Mouse (Mus musculus): ENCODE data around the gene Fam155a. TPM values are rescaled to one million over a fixed set of nuclear protein-coding genes. Genes with fewer than 3 reads are reported as not detected.
"Not testable (repeated sequence)": the region's sequence is repeated elsewhere in the genome, so short reads cannot be mapped to it uniquely, and the experiment has no call there.

Gene Fam155a
- polyA plus RNA-seq, 1 experiment from 2014 or later = 0.96 TPM

DNA sequence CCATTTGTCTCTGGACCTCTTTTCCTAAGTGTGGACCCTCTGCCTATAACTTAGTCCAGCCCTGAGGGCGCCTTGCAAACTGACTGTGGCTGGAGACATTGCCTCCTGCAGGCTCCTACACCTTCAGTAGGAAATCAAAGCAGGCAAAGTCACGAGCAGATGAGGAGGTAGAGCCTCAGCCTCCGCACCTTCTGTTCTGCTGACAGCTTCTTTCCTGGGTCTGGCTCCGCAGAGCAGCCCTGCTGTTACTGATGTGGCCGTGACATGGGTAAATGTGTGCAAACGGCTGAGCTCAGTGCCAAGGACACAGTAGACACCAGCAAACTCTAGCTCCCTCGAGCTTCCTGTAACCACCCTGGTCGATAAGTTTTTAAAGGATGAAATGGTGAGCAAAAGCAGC lies 63.5 kb downstream of the Fam155a start:
- H3K4me2 ChIP-seq (replicated peaks; ENCODE audit: low read depth) = no peak overlapping the region
- H3K4me1 ChIP-seq (replicated peaks; ENCODE audit: control insufficient read depth, insufficient read depth, low read length) = no peaks in the 10 kb centered on the region
- TF ChIP-seq CTCF (IDR thresholded peaks at IDR 0.05; ENCODE audit: low read depth) = no peak
- H3K27ac ChIP-seq (ENCODE audit: low read depth, low read length) = no peak overlapping the region
- H3K9ac ChIP-seq (ENCODE audit: low read depth, low read length) = no peak overlapping the region
- no peaks in the 10 kb centered on the region for H3K36me3 ChIP-seq (ENCODE audit: control insufficient read depth, insufficient read depth)
- no peaks in the 10 kb centered on the region for H3K9me3 ChIP-seq (ENCODE audit: control insufficient read depth)
- no peak for ATAC-seq
- H3K27me3 ChIP-seq (replicated peaks; ENCODE audit: control insufficient read depth, insufficient read depth, low read length) = no peaks in the 10 kb centered on the region
- WGBS = 69% methylated on average over 8 of the region's 8 CpGs
- H3K4me3 ChIP-seq (ENCODE audit: low read depth, low read length) = no peak overlapping the region

- WGBS = 83% methylated on average over 2 of the region's 2 CpGs
- H3K9me3 ChIP-seq (ENCODE audit: control insufficient read depth) = no peaks in the 10 kb centered on the region
These were observed 76.2 kb downstream of the Fam155a start for GRCm38 (mm10) chr8:9694794-9695193.

GRCm38 (mm10) chr8:9692370-9692769 lies 78.6 kb downstream of the Fam155a start:
- H3K27me3 ChIP-seq (replicated peaks; ENCODE audit: control insufficient read depth, insufficient read depth, low read length) = no peaks in the 10 kb centered on the region
- TF ChIP-seq CTCF (IDR thresholded peaks at IDR 0.05; ENCODE audit: low read depth) = no peak
- no peak overlapping the region for H3K4me2 ChIP-seq (replicated peaks; ENCODE audit: low read depth)
- no peak for ATAC-seq
- H3K27ac ChIP-seq (ENCODE audit: low read depth, low read length) = no peak overlapping the region
- H3K9me3 ChIP-seq (ENCODE audit: control insufficient read depth) = no peaks in the 10 kb centered on the region
- no peaks in the 10 kb centered on the region for H3K4me1 ChIP-seq (replicated peaks; ENCODE audit: control insufficient read depth, insufficient read depth, low read length)
- no peak overlapping the region for H3K9ac ChIP-seq (ENCODE audit: low read depth, low read length)
- WGBS = 36% methylated on average over 5 of the region's 5 CpGs
- no peaks in the 10 kb centered on the region for H3K36me3 ChIP-seq (ENCODE audit: control insufficient read depth, insufficient read depth)
- H3K4me3 ChIP-seq (ENCODE audit: low read depth, low read length) = no peak overlapping the region

More at GRCm38 (mm10) chr8:9694794-9695193, 76.2 kb downstream of the Fam155a start:
- no peaks in the 10 kb centered on the region for H3K4me1 ChIP-seq (replicated peaks; ENCODE audit: control insufficient read depth, insufficient read depth, low read length)
- H3K9ac ChIP-seq (ENCODE audit: low read depth, low read length) = no peak overlapping the region
- H3K4me3 ChIP-seq (ENCODE audit: low read depth, low read length) = no peak overlapping the region
- ATAC-seq = no peak
- H3K36me3 ChIP-seq (ENCODE audit: control insufficient read depth, insufficient read depth) = no peaks in the 10 kb centered on the region
- TF ChIP-seq CTCF (IDR thresholded peaks at IDR 0.05; ENCODE audit: low read depth) = no peak
- H3K27me3 ChIP-seq (replicated peaks; ENCODE audit: control insufficient read depth, insufficient read depth, low read length) = no peaks in the 10 kb centered on the region
- H3K4me2 ChIP-seq (replicated peaks; ENCODE audit: low read depth) = no peak overlapping the region
- H3K27ac ChIP-seq (ENCODE audit: low read depth, low read length) = no peak overlapping the region

GRCm38 (mm10) chr8:9660014-9660413 lies 110.9 kb downstream of the Fam155a start:
- not testable (repeated sequence) for H3K9ac ChIP-seq (ENCODE audit: low read depth, low read length); ATAC-seq; H3K9me3 ChIP-seq (ENCODE audit: control insufficient read depth); H3K27ac ChIP-seq (ENCODE audit: low read depth, low read length); H3K4me3 ChIP-seq (ENCODE audit: low read depth, low read length); H3K4me2 ChIP-seq (replicated peaks; ENCODE audit: low read depth); H3K27me3 ChIP-seq (replicated peaks; ENCODE audit: control insufficient read depth, insufficient read depth, low read length); H3K36me3 ChIP-seq (ENCODE audit: control insufficient read depth, insufficient read depth); H3K4me1 ChIP-seq (replicated peaks; ENCODE audit: control insufficient read depth, insufficient read depth, low read length)
- WGBS = 81% methylated on average over 3 of the region's 3 CpGs

DNA sequence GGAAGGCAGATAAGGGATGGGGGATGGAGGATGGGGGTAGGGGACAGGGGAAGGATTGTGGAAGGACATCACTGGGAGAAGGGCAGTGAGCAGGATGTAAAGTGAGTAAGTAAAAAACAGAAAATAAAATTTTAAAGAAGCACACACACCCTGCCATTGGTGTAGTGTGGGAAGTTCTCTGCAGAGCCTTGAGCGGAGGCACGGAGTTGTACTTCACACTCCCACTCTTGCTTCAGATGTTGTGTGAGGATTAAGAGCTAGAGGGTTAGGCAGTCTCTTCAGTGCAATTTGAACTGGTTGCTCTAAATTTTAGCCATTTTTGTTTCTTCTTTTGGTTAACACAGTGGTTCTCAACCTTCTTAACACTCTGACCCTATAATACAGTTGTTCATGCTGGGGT lies 114.1 kb downstream of the Fam155a start:
- no peak for TF ChIP-seq CTCF (IDR thresholded peaks at IDR 0.05; ENCODE audit: low read depth)
- no peaks in the 10 kb centered on the region for H3K4me1 ChIP-seq (replicated peaks; ENCODE audit: control insufficient read depth, insufficient read depth, low read length)
- H3K9ac ChIP-seq (ENCODE audit: low read depth, low read length) = no peak overlapping the region
- no peaks in the 10 kb centered on the region for H3K9me3 ChIP-seq (ENCODE audit: control insufficient read depth)
- WGBS = 82% methylated on average over 2 of the region's 2 CpGs
- H3K4me3 ChIP-seq (ENCODE audit: low read depth, low read length) = no peak overlapping the region
- H3K4me2 ChIP-seq (replicated peaks; ENCODE audit: low read depth) = no peak overlapping the region
- H3K27me3 ChIP-seq (replicated peaks; ENCODE audit: control insufficient read depth, insufficient read depth, low read length) = no peaks in the 10 kb centered on the region
- no peak overlapping the region for H3K27ac ChIP-seq (ENCODE audit: low read depth, low read length)
- no peaks in the 10 kb centered on the region for H3K36me3 ChIP-seq (ENCODE audit: control insufficient read depth, insufficient read depth)
- ATAC-seq = no peak

DNA sequence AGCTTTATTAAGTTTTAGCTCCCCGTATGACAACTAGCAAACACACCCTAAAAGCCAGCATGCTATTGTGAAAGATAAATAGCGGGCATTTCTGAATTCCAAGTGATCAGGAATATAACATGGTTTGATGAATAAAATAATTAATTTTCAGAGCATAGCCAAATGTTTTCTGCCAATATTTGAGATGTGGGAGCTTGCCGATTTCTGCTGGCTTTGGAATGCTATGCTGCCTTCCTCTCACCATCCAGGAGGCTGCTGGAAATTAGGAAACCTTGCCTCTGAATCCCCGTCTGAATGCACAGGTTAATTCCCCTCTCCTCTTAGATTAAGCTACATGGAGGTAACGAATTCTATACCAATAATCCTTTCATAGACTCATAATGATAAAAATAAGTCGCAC lies 116.1 kb downstream of the Fam155a start:
- Histone ChIP-seq H3K36me3 (ENCODE audit: control insufficient read depth, insufficient read depth) (no peaks in the 10 kb centered on the region), H3K4me1 (replicated peaks; ENCODE audit: control insufficient read depth, insufficient read depth, low read length) (no peaks in the 10 kb centered on the region), H3K27me3 (replicated peaks; ENCODE audit: control insufficient read depth, insufficient read depth, low read length) (no peaks in the 10 kb centered on the region), H3K4me3 (ENCODE audit: low read depth, low read length) (no peak overlapping the region), H3K9me3 (ENCODE audit: control insufficient read depth) (no peaks in the 10 kb centered on the region), H3K27ac (ENCODE audit: low read depth, low read length) (no peak overlapping the region), H3K4me2 (replicated peaks; ENCODE audit: low read depth) (no peak overlapping the region), H3K9ac (ENCODE audit: low read depth, low read length) (no peak overlapping the region)
- TF ChIP-seq CTCF (IDR thresholded peaks at IDR 0.05; ENCODE audit: low read depth) = no peak
- 78% methylated on average over 6 of the region's 6 CpGs for WGBS
- no peak for ATAC-seq

GRCm38 (mm10) chr8:9653643-9654042 lies 117.3 kb downstream of the Fam155a start:
- Histone ChIP-seq H3K27me3 (replicated peaks; ENCODE audit: control insufficient read depth, insufficient read depth, low read length) (no peaks in the 10 kb centered on the region), H3K36me3 (ENCODE audit: control insufficient read depth, insufficient read depth) (no peaks in the 10 kb centered on the region), H3K9ac (ENCODE audit: low read depth, low read length) (no peak overlapping the region), H3K4me1 (replicated peaks; ENCODE audit: control insufficient read depth, insufficient read depth, low read length) (no peaks in the 10 kb centered on the region), H3K27ac (ENCODE audit: low read depth, low read length) (no peak overlapping the region), H3K9me3 (ENCODE audit: control insufficient read depth) (no peaks in the 10 kb centered on the region), H3K4me3 (ENCODE audit: low read depth, low read length) (no peak overlapping the region), H3K4me2 (replicated peaks; ENCODE audit: low read depth) (no peak overlapping the region)
- TF ChIP-seq CTCF (IDR thresholded peaks at IDR 0.05; ENCODE audit: low read depth) = no peak
- no peak for ATAC-seq
- 43% methylated on average over 1 of the region's 1 CpGs for WGBS

All from intestine, postnatal 0 days (tissue).